Mouse (Mus musculus) neutrophil, adult 5-6 weeks (primary cell): Measurements from ENCODE around the gene Dnmbp. TPM values are rescaled to one million over a fixed set of nuclear protein-coding genes. Genes with fewer than 3 reads are reported as not detected.

ENCODE experiments used
- ATAC-seq: fragments of 151-379, 151-347 bp; 2 replicates; pipeline ENCODE4 v1.8.0; 2017; ENCODE audit warnings: mild to moderate bottlenecking, moderate TSS enrichment; ENCODE audit not compliant: insufficient number of reproducible peaks, poor library complexity, low FRiP score, severe bottlenecking; ENCODE audit errors: extremely low read depth
- total RNA-seq: library from RNA; stranded (forward); fragments of 200-1000 nt; gene quantifications from 2 replicates; pipeline ENCODE4 v1.2.3, GENCODE M21; 2017

Gene Dnmbp
- total RNA-seq, 1 experiment from 2014 or later, result 29.7 TPM

- ATAC-seq, result no peak
These were observed 94.6 kb downstream of the Dnmbp start for GRCm38 (mm10) chr19:43845331-43845908.

GRCm38 (mm10) chr19:43843184-43843583 lies 96.8 kb downstream of the Dnmbp start:
- 0 out of 2 replicates have a peak, but pooled peaks have one; percentile 19 for ATAC-seq

- ATAC-seq, result peak; percentile 77
These were observed 107.4 kb downstream of the Dnmbp start for GRCm38 (mm10) chr19:43832425-43833069.

GRCm38 (mm10) chr19:43826855-43827254 lies 113.1 kb downstream of the Dnmbp start:
- no peak for ATAC-seq

GRCm38 (mm10) chr19:43815661-43816414 lies 124.2 kb downstream of the Dnmbp start:
- ATAC-seq, result no peak

- ATAC-seq, result no peak
These were observed 126.7 kb downstream of the Dnmbp start for GRCm38 (mm10) chr19:43813315-43813714.

GRCm38 (mm10) chr19:43811419-43811818 lies 128.6 kb downstream of the Dnmbp start:
- ATAC-seq, result no peak

GRCm38 (mm10) chr19:43809331-43809730 lies 130.7 kb downstream of the Dnmbp start:
- ATAC-seq, result no peak

- ATAC-seq, result no peak
These were observed 136.1 kb downstream of the Dnmbp start for GRCm38 (mm10) chr19:43803866-43804265.

- 0 out of 2 replicates have a peak, but pooled peaks have one; percentile 13 for ATAC-seq
These were observed 138.5 kb downstream of the Dnmbp start for GRCm38 (mm10) chr19:43801427-43802051.

- no peak for ATAC-seq
These were observed 142.8 kb downstream of the Dnmbp start for GRCm38 (mm10) chr19:43797216-43797615.

Other genes starting within 250 kb of the Dnmbp start
- 16.6 and 17.1 TPM in 2 replicates for gene Cutc, start 187.2 kb downstream of the Dnmbp start, total RNA-seq
- 12.1 and 14.7 TPM in 2 replicates for gene Cox15, start 187.2 kb downstream of the Dnmbp start, total RNA-seq
- gene Abcc2, start 158.0 kb downstream of the Dnmbp start, total RNA-seq, result 0.74 and 1.7 TPM in 2 replicates
- gene Cpn1, start 46.4 kb upstream of the Dnmbp start, total RNA-seq, result not detected in 2 replicates
- not detected in 2 replicates for gene Cyp2c23, start 89.0 kb upstream of the Dnmbp start, total RNA-seq
- 15.1 and 18.3 TPM in 2 replicates for gene Erlin1, start 129.6 kb upstream of the Dnmbp start, total RNA-seq
- gene Chuk, start 167.3 kb upstream of the Dnmbp start, total RNA-seq, result 132 and 136 TPM in 2 replicates
- gene Cwf19l1, start 195.7 kb upstream of the Dnmbp start, total RNA-seq, result 16.0 and 20.7 TPM in 2 replicates
- gene Bloc1s2, start 206.3 kb upstream of the Dnmbp start, total RNA-seq, result 141 and 160 TPM in 2 replicates